Mouse (Mus musculus): ENCODE measurements around the gene Ilvbl. TPM values are rescaled to one million over a fixed set of nuclear protein-coding genes. Genes with fewer than 3 reads are reported as not detected.

The Ilvbl gene
- total RNA-seq (2023) = 16.6 and 26.2 TPM in 2 replicates

DNA sequence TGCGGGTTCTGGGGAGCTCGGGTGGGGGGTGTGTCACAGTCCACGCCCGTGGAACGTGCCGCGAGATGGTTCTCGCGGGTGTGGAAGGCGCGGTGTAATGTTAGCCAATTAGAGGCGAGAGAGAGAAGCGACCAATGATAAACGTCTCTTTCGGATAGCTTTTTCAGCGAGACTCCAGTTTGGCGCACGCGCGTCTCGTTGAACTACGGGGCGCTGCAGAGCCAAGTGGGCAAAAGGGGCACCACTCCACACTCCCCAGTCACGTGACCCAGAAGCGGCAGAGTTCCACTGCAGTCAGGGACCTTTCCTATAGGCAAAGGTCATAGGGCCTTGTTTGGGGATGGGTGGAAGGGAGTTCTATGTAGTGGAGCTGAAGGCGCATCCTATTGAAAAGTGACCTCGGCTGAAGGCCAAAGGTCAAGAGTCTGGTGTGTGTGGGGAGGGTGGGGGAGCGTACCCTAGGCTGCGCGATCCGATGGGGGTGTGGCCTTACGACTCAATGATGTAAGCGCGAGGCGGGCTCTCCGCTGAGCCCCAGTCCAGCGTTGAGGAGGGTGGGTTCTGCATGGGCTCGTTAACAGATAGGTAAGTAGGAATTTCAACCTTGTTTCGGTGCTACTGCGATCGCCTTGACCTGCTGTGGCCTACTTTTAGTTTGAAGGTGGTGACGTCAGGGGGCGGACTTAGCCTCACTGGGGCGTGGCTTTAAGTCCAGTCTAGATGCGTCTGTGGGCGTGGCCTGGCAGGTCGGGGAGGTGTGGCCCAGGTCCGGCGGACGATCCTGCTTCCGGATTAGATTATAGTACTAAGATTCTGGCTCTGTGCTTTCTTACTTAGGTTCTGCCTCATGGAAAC, at the start of gene Ilvbl:
Gene Ilvbl, plus strand, starts transcription at position 97 of the 855 bp plus-strand sequence.

DNA sequence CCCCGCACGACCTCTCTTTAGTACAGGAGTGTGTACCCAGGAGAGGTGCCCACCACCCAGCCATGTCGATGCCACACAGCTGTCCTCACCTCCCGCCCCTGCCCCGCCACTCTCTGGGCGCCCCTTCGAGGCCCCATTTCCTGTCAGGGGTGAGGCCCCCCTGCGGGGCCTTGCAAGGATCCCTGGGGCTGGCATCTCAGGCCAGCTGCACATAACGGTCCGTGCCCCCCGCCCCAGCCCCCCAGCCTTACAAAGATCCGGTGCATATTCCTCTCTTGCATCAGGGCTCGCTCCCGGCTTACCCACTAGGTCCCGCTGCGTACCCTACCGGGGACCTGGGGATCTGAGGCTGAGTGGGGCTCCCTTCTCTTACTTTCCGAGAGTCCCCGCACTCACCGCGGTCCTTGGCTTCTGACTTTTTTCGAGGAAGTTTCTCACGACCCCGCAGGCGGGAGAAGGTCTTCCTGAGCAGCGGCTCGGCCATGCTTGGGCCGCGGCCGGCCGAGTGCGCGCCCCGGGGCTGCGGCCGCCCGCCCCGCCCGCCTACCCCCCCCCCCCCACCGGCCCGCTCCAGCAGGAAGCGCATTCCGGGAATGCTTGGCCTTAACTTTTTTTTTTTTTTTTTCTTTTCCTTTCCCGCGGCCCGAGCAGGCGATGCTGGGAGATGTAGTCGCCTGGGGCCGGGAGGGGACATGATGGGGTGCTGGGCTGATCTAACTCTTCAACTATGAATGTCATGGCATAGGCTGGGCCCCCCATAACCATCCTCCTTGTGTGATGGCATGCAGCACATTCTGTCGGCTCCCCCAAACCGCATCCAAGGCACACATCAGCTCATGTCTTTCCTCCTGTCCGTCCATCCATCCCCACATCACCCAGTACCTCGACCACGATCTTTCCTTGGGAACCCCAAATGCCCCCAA, 17.5 kb downstream of the Ilvbl start, which contains the start of gene Syde1:
Gene Syde1, minus strand, starts transcription at position 559 of the 923 bp plus-strand sequence.

DNA sequence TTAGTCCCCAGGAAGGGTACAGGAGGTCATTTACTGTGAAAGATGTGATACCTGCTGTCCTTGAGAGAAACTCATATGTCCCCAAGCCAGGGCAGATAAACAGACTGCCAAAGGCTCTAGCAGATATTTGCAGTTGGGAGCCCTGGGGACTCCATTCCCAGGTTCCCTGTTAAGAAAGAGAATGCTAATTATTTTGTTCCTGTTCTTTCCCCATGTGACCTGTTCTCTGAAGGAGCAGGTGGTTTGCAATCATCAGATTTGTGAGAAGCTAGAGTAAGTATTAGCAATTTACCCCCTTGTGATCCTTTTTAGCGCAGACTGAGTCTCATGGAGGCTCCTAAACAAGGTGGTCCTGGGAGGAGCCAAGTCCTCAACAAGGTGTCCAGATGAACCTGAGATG, 43.8 kb downstream of the Ilvbl start, which contains the start of gene Olfr1357:
Gene Olfr1357, minus strand, starts transcription at position 101 of the 400 bp plus-strand sequence.

Other genes starting within 250 kb of the Ilvbl start
- gene Agpat3, start 221.9 kb upstream of the Ilvbl start, total RNA-seq (2023) = 2.3 and 5.5 TPM in 2 replicates
- gene Rrp1, start 161.3 kb upstream of the Ilvbl start, total RNA-seq (2023) = 138 and 174 TPM in 2 replicates
- 100 and 135 TPM in 2 replicates for gene Cstb, start 148.7 kb upstream of the Ilvbl start, total RNA-seq (2023)
- gene Pdxk, start 109.4 kb upstream of the Ilvbl start, total RNA-seq (2023) = 8.0 and 11.8 TPM in 2 replicates
- gene Olfr1358, start 56.9 kb upstream of the Ilvbl start, total RNA-seq (2023) = not detected in 2 replicates
- gene Syde1, start 17.6 kb downstream of the Ilvbl start, total RNA-seq (2023) = 0.34 TPM in 1 of 2 replicates, not detected in the other
- gene Olfr1357, start 43.7 kb downstream of the Ilvbl start, total RNA-seq (2023) = not detected in 2 replicates
- gene Casp14, start 143.9 kb downstream of the Ilvbl start, total RNA-seq (2023) = not detected in 2 replicates
- not detected in 2 replicates for gene Ccdc105, start 178.7 kb downstream of the Ilvbl start, total RNA-seq (2023)
- not detected in 2 replicates for gene Slc1a6, start 206.2 kb downstream of the Ilvbl start, total RNA-seq (2023)